In the genomic region with DNA sequence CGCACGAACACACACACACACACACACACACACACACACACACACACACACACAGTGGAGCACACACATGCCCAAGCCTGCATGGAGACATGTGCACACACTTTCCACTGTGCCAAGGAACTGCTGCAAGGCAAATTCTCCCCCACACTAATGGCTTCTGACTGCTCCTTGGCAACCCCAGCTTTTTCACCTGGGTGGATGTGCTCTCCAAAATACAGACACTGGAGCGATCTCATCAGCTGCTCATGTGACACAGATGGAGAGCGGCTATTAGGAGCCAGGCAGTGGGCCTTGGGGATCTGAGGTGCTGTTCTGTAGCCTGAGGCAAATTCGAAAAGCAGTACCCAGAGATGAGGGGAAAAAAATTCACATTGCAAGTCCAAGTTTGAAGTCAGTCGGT, we compare ENCODE assay signal across 16 mouse cellular contexts.
DNase-seq lines count a peak whose midpoint lies in the region; ATAC-seq lines count a peak whose summit lies in the region.
"Had no signal": no experiment of that assay in that cellular context is flagged by ENCODE, and none has a peak within 500 bp of the region (broad histone marks: within the 10 kb centered on the region; RNA-seq: fewer than 3 reads in every experiment).

No protein-coding gene starts in this region.

- ATAC-seq in kidney, embryonic 16.5 days (ENCODE audit: low FRiP score, low TSS enrichment) = no peak
- ATAC-seq in embryonic facial prominence, embryonic 11.5 days (replicated peaks; ENCODE audit: insufficient number of reproducible peaks, low FRiP score, low TSS enrichment, low read depth) = no peak
- peak; percentile 34 for ATAC-seq in forebrain, embryonic 16.5 days
- peak; percentile 61; the same call in 1 of the 2 replicates for ATAC-seq in midbrain, embryonic 13.5 days

- H3K36me3 ChIP-seq in kidney, embryonic 16.5 days (ENCODE audit: insufficient read depth, low read length) = peaks cover 11% of the 10 kb centered on the region; the same call in 1 of the 2 replicates
- H3K36me3 ChIP-seq in embryonic facial prominence, embryonic 11.5 days (replicated peaks; ENCODE audit: control insufficient read depth, insufficient read depth, low read depth, low read length) = no peaks in the 10 kb centered on the region
- H3K36me3 ChIP-seq in forebrain, embryonic 16.5 days (ENCODE audit: control insufficient read depth, insufficient read depth) = peaks cover 4% of the 10 kb centered on the region; the same call in 1 of the 2 replicates
- no peaks in the 10 kb centered on the region for H3K36me3 ChIP-seq in midbrain, embryonic 13.5 days
- H3K36me3 ChIP-seq: limb, embryonic 13.5 days had no signal

- no peaks in the 10 kb centered on the region for H3K9me3 ChIP-seq in kidney, embryonic 16.5 days (ENCODE audit: low read length)
- H3K9me3 ChIP-seq in embryonic facial prominence, embryonic 11.5 days (replicated peaks; ENCODE audit: control insufficient read depth, low read length) = no peaks in the 10 kb centered on the region
- no peaks in the 10 kb centered on the region for H3K9me3 ChIP-seq in forebrain, embryonic 16.5 days (ENCODE audit: control insufficient read depth, low read length)
- no peaks in the 10 kb centered on the region for H3K9me3 ChIP-seq in midbrain, embryonic 13.5 days
- H3K9me3 ChIP-seq: embryonic facial prominence, embryonic 13.5 days; limb, embryonic 13.5 days had no signal

- WGBS in kidney, embryonic 16.5 days = 64% methylated on average over 6 of the region's 6 CpGs
- whole genome bisulfite sequencing in embryonic facial prominence, embryonic 11.5 days = 60% methylated on average over 6 of the region's 6 CpGs
- WGBS in forebrain, embryonic 16.5 days = 40% methylated on average over 6 of the region's 6 CpGs
- 70% methylated on average over 6 of the region's 6 CpGs for WGBS in midbrain, embryonic 13.5 days

- H3K4me3 ChIP-seq in kidney, embryonic 16.5 days (ENCODE audit: low read length) = no peak overlapping the region
- H3K4me3 ChIP-seq in embryonic facial prominence, embryonic 11.5 days (ENCODE audit: low read depth, low read length) = no peak overlapping the region
- H3K4me3 ChIP-seq in forebrain, embryonic 16.5 days (replicated peaks; ENCODE audit: low read length) = no peak overlapping the region
- H3K4me3 ChIP-seq in midbrain, embryonic 13.5 days (replicated peaks) = no peak overlapping the region
- H3K4me3 ChIP-seq: embryonic facial prominence, embryonic 13.5 days; limb, embryonic 13.5 days; megakaryocyte, embryonic 14.5 days had no signal

- no peaks in the 10 kb centered on the region for H3K27me3 ChIP-seq in kidney, embryonic 16.5 days (ENCODE audit: insufficient read depth, low read length)
- no peaks in the 10 kb centered on the region for H3K27me3 ChIP-seq in embryonic facial prominence, embryonic 11.5 days (ENCODE audit: control insufficient read depth, insufficient read depth, low read length)
- H3K27me3 ChIP-seq in forebrain, embryonic 16.5 days (replicated peaks; ENCODE audit: control insufficient read depth, insufficient read depth, low read length) = no peaks in the 10 kb centered on the region
- H3K27me3 ChIP-seq in midbrain, embryonic 13.5 days = peaks cover 42% of the 10 kb centered on the region
- H3K27me3 ChIP-seq: megakaryocyte, embryonic 14.5 days had no signal

- H3K4me2 ChIP-seq in kidney, embryonic 16.5 days (replicated peaks; ENCODE audit: low read depth, low read length) = no peak overlapping the region
- H3K4me2 ChIP-seq in embryonic facial prominence, embryonic 11.5 days (ENCODE audit: low read depth, low read length) = no peak overlapping the region
- H3K4me2 ChIP-seq in forebrain, embryonic 16.5 days (ENCODE audit: low read length) = no peak overlapping the region
- no peak overlapping the region for H3K4me2 ChIP-seq in midbrain, embryonic 13.5 days (replicated peaks)
- H3K4me2 ChIP-seq: embryonic facial prominence, embryonic 13.5 days; limb, embryonic 13.5 days had no signal

- H3K9ac ChIP-seq in kidney, embryonic 16.5 days (replicated peaks; ENCODE audit: low read length) = no peak overlapping the region
- no peak overlapping the region for H3K9ac ChIP-seq in embryonic facial prominence, embryonic 11.5 days (replicated peaks; ENCODE audit: low read length)
- no peak overlapping the region for H3K9ac ChIP-seq in forebrain, embryonic 16.5 days (replicated peaks; ENCODE audit: low read depth, low read length)
- no peak overlapping the region for H3K9ac ChIP-seq in midbrain, embryonic 13.5 days (replicated peaks)
- H3K9ac ChIP-seq: embryonic facial prominence, embryonic 13.5 days; limb, embryonic 13.5 days had no signal

- peaks cover 32% of the 10 kb centered on the region for H3K4me1 ChIP-seq in kidney, embryonic 16.5 days (ENCODE audit: insufficient read depth, low read length)
- no peaks in the 10 kb centered on the region; the same call in 1 of the 2 replicates for H3K4me1 ChIP-seq in embryonic facial prominence, embryonic 11.5 days (ENCODE audit: control insufficient read depth, insufficient read depth, low read length)
- peaks cover 54% of the 10 kb centered on the region for H3K4me1 ChIP-seq in forebrain, embryonic 16.5 days (replicated peaks; ENCODE audit: control insufficient read depth, insufficient read depth, low read length)
- H3K4me1 ChIP-seq in midbrain, embryonic 13.5 days (replicated peaks) = peaks cover 50% of the 10 kb centered on the region
- H3K4me1 ChIP-seq: megakaryocyte, embryonic 14.5 days had no signal

- H3K27ac ChIP-seq in kidney, embryonic 16.5 days (ENCODE audit: low read length) = peak overlapping the region; percentile 27; the same call in 1 of the 2 replicates
- H3K27ac ChIP-seq in embryonic facial prominence, embryonic 11.5 days (replicated peaks; ENCODE audit: low read depth, low read length) = no peak overlapping the region
- no peak overlapping the region for H3K27ac ChIP-seq in forebrain, embryonic 16.5 days (ENCODE audit: low read length)
- H3K27ac ChIP-seq in midbrain, embryonic 13.5 days = no peak overlapping the region
- H3K27ac ChIP-seq: limb, embryonic 13.5 days had no signal

- no peak for DNase-seq in kidney, postnatal 14 days
- peak; percentile 26 for DNase-seq in embryonic facial prominence, embryonic 11.5 days (ENCODE audit: low spot score)
- DNase-seq in thymus, postnatal 4 days = no peak
- no peak for DNase-seq in layer of hippocampus, adult 18-20 months (ENCODE audit: low spot score in 2 of 2)
- DNase-seq in lung, postnatal 25 days (ENCODE audit: low spot score) = no peak
- DNase-seq: cerebellum, adult 8-10 months; heart, postnatal 36 days; kidney, adult 8-10 months; layer of hippocampus, postnatal 36 days; lung, adult 2 months had no signal

Comparison
In these comparisons a context has a peak if more than half of its experiments do, and no peak if none do; other contexts are left out.
1. ATAC-seq: peak in forebrain, embryonic 16.5 days (single experiment) and midbrain, embryonic 13.5 days (single experiment); none in kidney, embryonic 16.5 days (single experiment) and embryonic facial prominence, embryonic 11.5 days (single experiment).